Mouse (Mus musculus): ENCODE results near the gene Mum1l1. TPM values are rescaled to one million over a fixed set of nuclear protein-coding genes. Genes with fewer than 3 reads are reported as not detected.
A peak's percentile ranks its signal among the peaks of the same experiment; 100 is the strongest.

Mum1l1 gene
- polyA plus RNA-seq, 1 experiment from 2014 or later = 8.4 TPM

GRCm38 (mm10) chrX:139231143-139231542 lies 21.3 kb downstream of the Mum1l1 start:
- Histone ChIP-seq H3K4me2 (peak overlapping the region; percentile 40), H3K4me1 (no peaks in the 10 kb centered on the region), H3K9me3 (no peaks in the 10 kb centered on the region), H3K36me3 (replicated peaks) (no peaks in the 10 kb centered on the region), H3K27ac (no peak overlapping the region), H3K4me3 (peak overlapping the region; percentile 20), H3K9ac (no peak overlapping the region), H3K27me3 (replicated peaks) (no peaks in the 10 kb centered on the region)
- WGBS = 34% methylated on average over 9 of the region's 9 CpGs
- ATAC-seq (replicated peaks) = peak; percentile 94

GRCm38 (mm10) chrX:139247294-139247693 lies 37.5 kb downstream of the Mum1l1 start:
- no peaks in the 10 kb centered on the region for H3K36me3 ChIP-seq (replicated peaks)
- no peak overlapping the region for H3K4me2 ChIP-seq
- no peaks in the 10 kb centered on the region for H3K27me3 ChIP-seq (replicated peaks)
- H3K27ac ChIP-seq = no peak overlapping the region
- no peak overlapping the region for H3K4me3 ChIP-seq
- no peaks in the 10 kb centered on the region for H3K4me1 ChIP-seq
- no peak overlapping the region for H3K9ac ChIP-seq
- WGBS = 59% methylated on average over 3 of the region's 3 CpGs
- H3K9me3 ChIP-seq = no peaks in the 10 kb centered on the region
- no peak for ATAC-seq (replicated peaks)

- WGBS = 90% methylated on average over 10 of the region's 10 CpGs
- H3K4me2 ChIP-seq = no peak overlapping the region
- ATAC-seq (replicated peaks) = no peak
- no peak overlapping the region for H3K27ac ChIP-seq
- no peaks in the 10 kb centered on the region for H3K9me3 ChIP-seq
- no peak overlapping the region for H3K4me3 ChIP-seq
- H3K9ac ChIP-seq = no peak overlapping the region
- no peaks in the 10 kb centered on the region for H3K36me3 ChIP-seq (replicated peaks)
- H3K4me1 ChIP-seq = no peaks in the 10 kb centered on the region
- H3K27me3 ChIP-seq (replicated peaks) = no peaks in the 10 kb centered on the region
Measured at GRCm38 (mm10) chrX:139257072-139257471, 47.2 kb downstream of the Mum1l1 start.

GRCm38 (mm10) chrX:139281966-139282365 lies 72.1 kb downstream of the Mum1l1 start:
- H3K4me3 ChIP-seq = no peak overlapping the region
- 94% methylated on average over 4 of the region's 4 CpGs for WGBS
- no peak overlapping the region for H3K9ac ChIP-seq
- no peaks in the 10 kb centered on the region for H3K9me3 ChIP-seq
- ATAC-seq (replicated peaks) = no peak
- H3K27me3 ChIP-seq (replicated peaks) = no peaks in the 10 kb centered on the region
- H3K27ac ChIP-seq = no peak overlapping the region
- H3K4me2 ChIP-seq = no peak overlapping the region
- no peaks in the 10 kb centered on the region for H3K36me3 ChIP-seq (replicated peaks)
- no peaks in the 10 kb centered on the region for H3K4me1 ChIP-seq

Other genes with a start within 250 kb of the Mum1l1 start
- gene Serpina7, start 124.8 kb upstream of the Mum1l1 start, polyA plus RNA-seq (2015; fragmentation: Nextera tagmentation; extraction: Ambion mirVana) = not detected in 2 replicates
- gene 4930513O06Rik, start 123.8 kb upstream of the Mum1l1 start, polyA plus RNA-seq (2015; fragmentation: Nextera tagmentation; extraction: Ambion mirVana) = not detected in 2 replicates
- not detected in 2 replicates for gene 4933428M09Rik, start 30.8 kb upstream of the Mum1l1 start, polyA plus RNA-seq (2015; fragmentation: Nextera tagmentation; extraction: Ambion mirVana)
- not detected in 2 replicates for gene Trap1a, start 123.6 kb downstream of the Mum1l1 start, polyA plus RNA-seq (2015; fragmentation: Nextera tagmentation; extraction: Ambion mirVana)